Mouse (Mus musculus): ENCODE data around the gene Caskin1. TPM values are rescaled to one million over a fixed set of nuclear protein-coding genes. Genes with fewer than 3 reads are reported as not detected.
A peak's percentile ranks its signal among the peaks of the same experiment; 100 is the strongest.
"Not testable (repeated sequence)": the region's sequence is repeated elsewhere in the genome, so short reads cannot be mapped to it uniquely, and the experiment has no call there.

Caskin1 gene
- polyA plus RNA-seq, 1 experiment from 2014 or later, result 0.77 TPM

DNA sequence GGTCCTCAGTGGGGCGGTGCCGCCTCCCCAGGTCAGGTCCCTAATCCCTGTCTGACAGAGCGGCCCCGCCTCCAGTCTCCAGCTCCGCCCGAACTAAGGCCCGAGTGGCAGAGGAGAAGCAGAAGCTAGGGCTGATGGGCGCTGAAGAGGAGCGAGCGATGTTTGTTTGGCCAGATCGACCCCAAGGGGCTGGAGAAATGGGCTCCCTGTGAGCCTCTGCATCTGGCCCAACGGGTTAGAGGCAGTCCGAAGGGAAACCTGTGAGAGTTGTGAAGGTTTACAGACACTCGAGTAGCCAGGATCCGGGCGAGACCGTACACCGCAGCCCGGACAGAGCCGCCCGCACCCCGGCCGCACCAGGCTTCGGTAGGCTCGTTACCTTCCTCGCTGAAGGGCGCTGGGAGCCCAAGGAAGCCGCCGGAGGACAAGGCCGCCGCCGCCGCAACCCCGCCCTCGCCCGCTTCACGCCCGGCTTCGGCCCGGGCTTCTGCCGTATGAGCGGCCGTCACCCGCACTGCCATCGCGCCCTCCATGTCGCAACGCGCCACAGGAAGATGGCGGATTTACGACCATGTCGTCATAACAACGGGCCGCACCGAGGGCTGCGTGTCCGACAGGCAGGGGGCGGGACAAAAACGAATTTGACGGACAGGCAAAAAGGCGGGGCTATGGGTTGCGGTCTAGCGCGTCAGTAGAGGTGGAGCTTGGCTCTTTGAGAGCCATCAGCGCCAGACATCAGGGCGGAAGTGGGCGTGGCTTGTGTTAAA is 33.5 kb upstream of the Caskin1 start:
- Histone ChIP-seq H3K36me3 (peaks cover 16% of the 10 kb centered on the region), H3K27me3 (replicated peaks) (no peaks in the 10 kb centered on the region), H3K4me1 (replicated peaks) (peaks cover 13% of the 10 kb centered on the region), H3K27ac (ENCODE audit: poor library complexity, severe bottlenecking) (peak overlapping the region; percentile 96), H3K4me2 (peak overlapping the region; percentile 76), H3K9ac (peak overlapping the region; percentile 88), H3K4me3 (peak overlapping the region; percentile 79), H3K9me3 (replicated peaks) (no peaks in the 10 kb centered on the region)
- peak; percentile 94 for ATAC-seq (ENCODE audit: insufficient number of reproducible peaks, low FRiP score)
- WGBS, result under 1% methylated on average over 67 of the region's 67 CpGs

DNA sequence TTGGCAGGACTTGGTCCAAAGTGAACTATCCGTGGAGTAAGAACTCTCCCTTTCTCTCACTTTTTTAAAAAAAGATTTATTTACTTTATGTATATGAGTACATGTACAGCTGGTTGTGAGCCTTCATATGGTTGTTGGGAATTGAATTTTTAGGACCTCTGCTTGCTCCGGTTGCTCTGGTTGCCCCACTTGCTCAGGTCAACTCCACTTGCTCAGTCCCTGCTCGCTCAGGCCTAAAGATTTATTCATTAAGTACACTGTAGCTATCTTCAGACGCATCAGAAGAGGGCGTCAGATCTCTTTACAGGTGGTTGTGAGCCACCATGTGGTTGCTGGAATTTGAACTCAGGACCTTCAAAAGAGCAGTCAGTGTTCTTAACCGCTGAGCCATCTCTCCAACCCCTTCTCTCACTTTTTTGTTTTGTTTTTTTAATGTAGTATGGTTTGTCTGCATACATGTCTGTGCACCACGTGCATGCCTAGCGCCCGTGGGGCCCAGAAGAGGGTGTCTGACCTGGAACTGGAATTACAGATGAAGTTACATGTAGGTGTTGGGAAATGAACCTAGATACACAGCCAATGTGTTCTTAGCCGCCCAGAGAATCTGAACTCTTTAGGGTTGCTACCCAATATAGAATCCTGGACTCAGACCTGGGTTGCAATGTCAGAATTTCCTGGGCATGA is 32.7 kb upstream of the Caskin1 start:
- Histone ChIP-seq H3K4me3 (peak overlapping the region; percentile 79; the same call in 1 of the 2 replicates), H3K4me1 (replicated peaks) (peaks cover 13% of the 10 kb centered on the region), H3K36me3 (peaks cover 10% of the 10 kb centered on the region), H3K4me2 (peak overlapping the region; percentile 76), H3K27ac (ENCODE audit: poor library complexity, severe bottlenecking) (peak overlapping the region; percentile 68)
- ATAC-seq (ENCODE audit: insufficient number of reproducible peaks, low FRiP score), result 0 out of 2 replicates have a peak, but pooled peaks have one; percentile 0
- WGBS, result 56% methylated on average over 10 of the region's 10 CpGs
- H3K27me3 ChIP-seq (replicated peaks); H3K9me3 ChIP-seq (replicated peaks); H3K9ac ChIP-seq: not testable (repeated sequence)

DNA sequence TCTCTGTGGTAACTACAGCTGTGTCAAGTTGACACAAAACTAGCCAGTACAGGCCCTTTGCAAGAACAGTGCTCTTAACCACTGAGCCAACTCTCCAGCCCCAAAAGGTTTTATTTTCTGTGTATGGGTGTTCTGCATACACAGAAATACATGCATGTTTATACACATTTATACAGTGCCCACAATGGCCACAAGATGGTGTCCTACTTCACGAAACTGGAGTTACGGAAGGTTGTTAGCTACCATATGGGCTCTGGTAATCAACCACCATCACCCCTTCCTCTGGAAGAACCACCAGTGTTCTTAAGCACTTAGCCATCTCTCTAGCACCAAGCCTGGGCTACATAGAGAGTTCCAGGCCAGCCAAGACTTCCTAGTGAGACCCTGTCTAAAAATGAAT is 26.8 kb upstream of the Caskin1 start:
- Histone ChIP-seq H3K4me3 (no peak overlapping the region), H3K36me3 (no peaks in the 10 kb centered on the region; the same call in 1 of the 2 replicates), H3K4me1 (replicated peaks) (peaks cover 14% of the 10 kb centered on the region), H3K4me2 (no peak overlapping the region), H3K27me3 (replicated peaks) (no peaks in the 10 kb centered on the region), H3K9ac (no peak overlapping the region), H3K9me3 (replicated peaks) (no peaks in the 10 kb centered on the region), H3K27ac (ENCODE audit: poor library complexity, severe bottlenecking) (no peak overlapping the region)
- 68% methylated on average over 2 of the region's 2 CpGs for WGBS
- ATAC-seq (ENCODE audit: insufficient number of reproducible peaks, low FRiP score), result no peak

DNA sequence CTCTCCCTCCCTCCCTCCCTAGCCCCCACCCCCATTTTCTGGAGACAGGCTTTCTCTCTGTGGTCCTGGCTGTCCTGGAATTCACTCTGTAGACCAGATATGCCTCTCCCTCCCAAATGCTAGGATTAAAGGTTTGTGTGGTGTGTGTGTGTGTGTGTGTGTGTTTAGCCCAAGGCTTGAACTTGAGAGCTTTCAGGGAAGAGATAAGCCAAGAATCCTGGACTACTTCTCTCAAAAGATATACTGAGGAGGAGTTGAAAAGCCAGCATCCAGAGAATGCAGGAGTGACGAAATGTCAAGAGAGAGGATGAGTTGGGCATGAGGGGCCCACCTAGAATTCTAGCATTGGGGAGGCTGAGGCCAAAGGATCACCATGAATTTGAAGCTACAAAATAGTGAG is 25.5 kb upstream of the Caskin1 start:
- peak overlapping the region; percentile 13; the same call in 1 of the 2 replicates for H3K4me2 ChIP-seq
- ATAC-seq (ENCODE audit: insufficient number of reproducible peaks, low FRiP score), result peak; percentile 51; the same call in 1 of the 2 replicates

DNA sequence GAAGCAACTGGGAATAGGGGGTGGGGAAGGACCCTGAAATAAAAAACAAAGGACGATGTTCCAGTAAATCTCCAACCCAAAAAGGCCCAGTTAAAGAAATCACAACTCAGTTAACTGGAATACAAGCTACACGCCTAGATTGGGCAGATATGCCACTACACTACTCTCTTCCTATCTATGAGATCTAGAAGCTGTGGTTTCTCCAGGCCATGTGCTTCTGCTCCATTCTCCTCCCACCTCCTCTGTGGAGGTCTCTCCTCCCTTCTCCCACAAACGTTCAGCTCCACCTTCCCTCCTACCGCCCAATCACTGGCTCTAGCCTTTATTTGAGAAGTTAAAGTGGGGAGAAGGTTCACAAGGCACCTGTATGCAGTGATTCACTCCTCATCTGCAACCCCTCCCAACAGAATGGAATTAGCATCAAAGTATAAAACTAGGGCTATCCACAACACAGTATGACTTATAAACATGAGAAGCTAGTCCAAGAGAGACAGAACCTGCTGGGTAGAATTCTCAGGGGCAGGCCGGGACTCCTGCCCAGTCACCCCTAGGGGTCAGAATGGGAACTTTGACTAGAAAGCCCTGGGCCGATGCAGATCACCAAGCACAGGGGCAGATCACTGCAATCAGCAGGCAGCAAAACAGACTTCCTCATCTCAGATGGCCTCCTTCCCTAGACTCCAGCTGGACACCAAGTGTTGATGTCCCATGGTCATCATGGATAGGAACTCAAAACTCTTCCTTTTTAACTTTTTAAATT is 24.8 kb upstream of the Caskin1 start:
- WGBS, result 44% methylated on average over 6 of the region's 6 CpGs
- no peaks in the 10 kb centered on the region for H3K27me3 ChIP-seq (replicated peaks)
- H3K4me3 ChIP-seq, result no peak overlapping the region
- 0 out of 2 replicates have a peak, but pooled peaks have one; percentile 42 for ATAC-seq (ENCODE audit: insufficient number of reproducible peaks, low FRiP score)
- H3K9me3 ChIP-seq (replicated peaks), result no peaks in the 10 kb centered on the region
- no peak overlapping the region for H3K9ac ChIP-seq
- no peaks in the 10 kb centered on the region; the same call in 1 of the 2 replicates for H3K36me3 ChIP-seq
- H3K4me2 ChIP-seq, result no peak overlapping the region
- peaks cover 14% of the 10 kb centered on the region for H3K4me1 ChIP-seq (replicated peaks)
- H3K27ac ChIP-seq (ENCODE audit: poor library complexity, severe bottlenecking), result peak overlapping the region; percentile 78; the same call in 1 of the 2 replicates

More for the DNA sequence above, 25.5 kb upstream of the Caskin1 start:
- no peak overlapping the region for H3K4me3 ChIP-seq
- H3K4me1 ChIP-seq (replicated peaks), result peaks cover 14% of the 10 kb centered on the region
- 33% methylated on average over 1 of the region's 1 CpGs for WGBS
- peak overlapping the region; percentile 78; the same call in 1 of the 2 replicates for H3K27ac ChIP-seq (ENCODE audit: poor library complexity, severe bottlenecking)
- H3K36me3 ChIP-seq, result no peaks in the 10 kb centered on the region; the same call in 1 of the 2 replicates
- no peaks in the 10 kb centered on the region for H3K9me3 ChIP-seq (replicated peaks)
- no peak overlapping the region for H3K9ac ChIP-seq
- no peaks in the 10 kb centered on the region for H3K27me3 ChIP-seq (replicated peaks)

DNA sequence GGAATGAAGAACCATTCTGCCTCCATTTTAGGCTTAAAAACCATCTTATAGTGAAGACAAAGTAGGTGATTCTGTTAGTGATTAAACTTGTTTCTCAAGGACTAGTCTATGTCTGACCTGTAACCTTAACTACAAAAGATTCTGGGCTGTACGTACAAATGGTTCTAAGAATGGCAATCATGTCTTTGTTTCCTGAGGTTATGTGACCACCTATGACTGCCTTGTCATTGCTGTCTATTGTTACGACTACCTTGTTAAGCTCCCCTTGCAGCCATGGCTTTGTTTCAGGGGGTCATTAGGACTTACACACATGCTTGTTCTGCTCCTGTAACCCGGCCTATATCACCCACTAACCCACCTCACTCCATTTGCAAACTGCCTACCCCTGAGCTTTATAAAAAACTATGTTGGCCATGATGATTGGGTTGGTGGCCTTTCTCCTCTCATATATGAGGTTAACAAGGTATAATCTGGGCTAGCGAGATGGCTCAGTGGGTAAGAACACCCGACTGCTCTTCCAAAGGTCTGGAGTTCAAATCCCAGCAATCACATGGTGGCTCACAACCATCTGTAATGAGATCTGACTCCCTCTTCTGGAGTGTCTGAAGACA is 19.7 kb upstream of the Caskin1 start:
- H3K4me3 ChIP-seq, result no peak overlapping the region
- WGBS, result 89% methylated on average over 5 of the region's 5 CpGs
- no peak overlapping the region for H3K4me2 ChIP-seq
- no peak overlapping the region for H3K27ac ChIP-seq (ENCODE audit: poor library complexity, severe bottlenecking)
- ATAC-seq (ENCODE audit: insufficient number of reproducible peaks, low FRiP score), result no peak
- H3K27me3 ChIP-seq (replicated peaks), result no peaks in the 10 kb centered on the region
- H3K9me3 ChIP-seq (replicated peaks), result no peaks in the 10 kb centered on the region
- H3K4me1 ChIP-seq (replicated peaks), result peaks cover 25% of the 10 kb centered on the region
- peaks cover 13% of the 10 kb centered on the region for H3K36me3 ChIP-seq
- H3K9ac ChIP-seq, result no peak overlapping the region

DNA sequence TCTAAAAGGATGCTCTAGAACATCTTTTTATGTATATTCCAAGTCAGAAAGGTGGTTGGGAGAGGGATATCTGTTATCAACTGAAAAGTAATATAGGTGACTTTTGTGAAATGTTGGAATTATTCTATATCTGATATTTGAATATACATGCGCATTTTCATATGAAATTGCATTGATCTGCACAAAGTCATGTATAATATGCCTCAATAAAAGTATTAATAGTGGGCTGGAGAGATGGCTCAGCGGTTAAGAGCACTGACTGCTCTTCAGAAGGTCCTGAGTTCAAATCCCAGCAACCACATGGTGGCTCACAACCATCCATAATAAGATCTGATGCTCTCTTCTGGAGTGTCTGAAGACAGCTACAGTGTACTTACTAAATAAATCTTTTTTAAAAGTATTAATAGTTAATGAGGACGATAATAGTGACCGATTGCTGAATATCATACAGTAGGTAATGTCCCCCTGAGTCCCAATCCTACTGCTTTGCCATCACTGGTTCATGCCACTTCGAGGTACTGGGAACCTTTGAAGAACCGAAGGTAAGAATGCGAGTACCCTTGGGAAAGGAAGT is 19.0 kb upstream of the Caskin1 start:
- no peaks in the 10 kb centered on the region for H3K9me3 ChIP-seq (replicated peaks)
- H3K27ac ChIP-seq (ENCODE audit: poor library complexity, severe bottlenecking), result peak overlapping the region; percentile 86
- peak overlapping the region; percentile 76 for H3K4me3 ChIP-seq
- H3K4me1 ChIP-seq (replicated peaks), result peaks cover 30% of the 10 kb centered on the region
- peak overlapping the region; percentile 91 for H3K9ac ChIP-seq
- peaks cover 20% of the 10 kb centered on the region for H3K36me3 ChIP-seq
- no peak for ATAC-seq (ENCODE audit: insufficient number of reproducible peaks, low FRiP score)
- 17% methylated on average over 7 of the region's 7 CpGs for WGBS
- H3K27me3 ChIP-seq (replicated peaks), result no peaks in the 10 kb centered on the region
- H3K4me2 ChIP-seq, result peak overlapping the region; percentile 97

DNA sequence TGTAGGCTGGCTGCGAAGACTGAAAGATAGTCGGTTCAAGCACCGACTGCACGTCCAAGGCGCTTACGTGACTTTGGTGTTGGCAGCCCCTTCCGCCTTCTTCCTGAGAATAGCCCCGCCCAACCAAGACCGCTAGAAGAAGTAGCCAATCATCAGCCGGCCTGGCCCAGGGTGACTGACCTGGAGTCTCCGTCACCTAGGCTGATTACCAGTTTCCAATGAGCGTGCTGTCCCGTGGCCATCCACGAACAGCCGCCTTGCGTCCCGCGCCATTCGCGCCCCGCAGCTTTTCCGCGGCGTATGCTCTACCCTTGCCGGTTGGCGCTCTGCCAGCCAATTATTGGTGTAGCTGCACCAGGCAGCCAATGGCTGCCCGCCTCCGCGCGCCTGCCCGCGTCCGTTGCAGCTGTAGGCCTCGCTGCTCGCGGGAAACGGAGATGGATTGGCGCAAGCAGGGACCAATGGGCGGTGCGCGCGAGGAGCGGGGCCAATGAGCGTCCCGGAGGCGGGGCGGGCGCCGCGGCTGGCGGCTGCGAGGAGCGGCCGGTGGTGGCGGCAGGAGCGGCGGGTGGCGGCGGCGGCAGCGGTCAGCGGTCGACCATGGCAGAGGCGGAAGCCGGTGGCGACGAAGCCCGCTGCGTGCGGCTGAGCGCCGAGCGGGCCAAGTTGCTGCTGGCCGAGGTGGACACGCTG is 18.3 kb upstream of the Caskin1 start, which contains the start of the genes E4f1 and Pgp:
Gene E4f1 (minus strand): TSS at position 404 of the 693 bp plus-strand sequence.
Gene Pgp (plus strand): TSS at position 483 of the 693 bp plus-strand sequence.
- peak; percentile 98 for ATAC-seq (ENCODE audit: insufficient number of reproducible peaks, low FRiP score)
- under 1% methylated on average over 73 of the region's 75 CpGs for WGBS
- peaks cover 27% of the 10 kb centered on the region for H3K36me3 ChIP-seq
- peak within 1 kb of the TSS; percentile 97 for H3K4me2 ChIP-seq
- no peaks in the 10 kb centered on the region for H3K9me3 ChIP-seq (replicated peaks)
- no peaks in the 10 kb centered on the region for H3K27me3 ChIP-seq (replicated peaks)
- peak within 1 kb of the TSS; percentile 86 for H3K27ac ChIP-seq (ENCODE audit: poor library complexity, severe bottlenecking)
- peak within 1 kb of the TSS; percentile 91 for H3K9ac ChIP-seq
- peaks cover 31% of the 10 kb centered on the region for H3K4me1 ChIP-seq (replicated peaks)
- H3K4me3 ChIP-seq, result peak within 1 kb of the TSS; percentile 76

DNA sequence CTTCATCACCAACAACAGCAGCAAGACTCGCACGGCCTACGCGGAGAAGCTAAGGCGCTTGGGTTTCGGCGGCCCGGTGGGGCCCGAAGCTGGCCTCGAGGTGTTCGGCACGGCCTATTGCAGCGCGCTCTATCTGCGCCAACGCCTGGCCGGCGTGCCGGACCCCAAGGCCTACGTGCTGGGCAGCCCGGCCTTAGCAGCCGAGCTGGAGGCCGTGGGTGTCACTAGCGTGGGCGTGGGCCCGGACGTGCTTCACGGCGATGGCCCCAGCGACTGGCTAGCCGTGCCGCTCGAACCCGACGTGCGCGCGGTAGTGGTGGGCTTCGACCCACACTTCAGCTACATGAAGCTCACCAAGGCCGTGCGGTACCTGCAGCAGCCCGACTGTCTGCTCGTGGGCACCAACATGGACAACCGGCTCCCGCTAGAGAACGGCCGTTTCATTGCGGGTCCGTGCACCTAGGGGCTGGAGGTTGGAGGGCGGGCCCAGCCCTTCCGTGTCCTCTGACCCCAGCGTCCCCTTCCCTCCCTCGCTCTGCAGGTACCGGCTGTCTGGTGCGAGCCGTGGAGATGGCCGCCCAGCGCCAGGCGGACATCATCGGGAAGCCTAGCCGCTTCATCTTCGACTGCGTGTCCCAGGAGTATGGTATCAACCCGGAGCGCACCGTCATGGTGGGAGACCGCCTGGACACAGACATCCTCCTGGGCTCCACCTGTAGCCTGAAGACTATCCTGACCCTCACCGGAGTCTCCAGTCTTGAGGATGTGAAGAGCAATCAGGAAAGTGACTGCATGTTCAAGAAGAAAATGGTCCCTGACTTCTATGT is 17.5 kb upstream of the Caskin1 start:
- Histone ChIP-seq H3K9ac (peak overlapping the region; percentile 91), H3K4me1 (replicated peaks) (peaks cover 31% of the 10 kb centered on the region), H3K4me3 (peak overlapping the region; percentile 76), H3K9me3 (replicated peaks) (no peaks in the 10 kb centered on the region), H3K4me2 (peak overlapping the region; percentile 97), H3K36me3 (peaks cover 35% of the 10 kb centered on the region), H3K27ac (ENCODE audit: poor library complexity, severe bottlenecking) (peak overlapping the region; percentile 86), H3K27me3 (replicated peaks) (no peaks in the 10 kb centered on the region)
- ATAC-seq (ENCODE audit: insufficient number of reproducible peaks, low FRiP score), result peak; percentile 34
- WGBS, result under 1% methylated on average over 68 of the region's 68 CpGs
